ENCODE assay signal across 21 mouse cellular contexts in the genomic region with DNA sequence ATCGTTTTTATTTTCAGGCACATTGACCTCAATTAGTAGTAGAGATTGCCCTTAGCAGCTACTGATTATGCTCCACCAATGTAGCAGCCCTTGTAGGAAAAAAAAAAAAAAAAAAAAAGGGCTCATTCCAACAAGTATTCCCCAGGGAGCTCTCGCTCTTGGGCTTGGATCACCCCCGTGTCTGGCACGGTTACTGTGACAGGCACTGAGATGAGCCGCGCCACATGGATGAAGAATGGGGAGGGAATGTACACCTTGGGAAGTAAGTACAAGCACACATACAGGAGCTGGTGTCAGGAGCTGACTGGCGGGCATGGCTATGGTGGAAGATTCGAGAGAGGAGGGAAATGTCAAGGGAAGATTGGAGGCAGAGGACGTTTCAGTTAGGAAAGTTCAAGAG. TPM values are rescaled to one million over a fixed set of nuclear protein-coding genes. Genes with fewer than 3 reads are reported as not detected.
DNase-seq lines count a peak whose midpoint lies in the region; ATAC-seq and TF ChIP-seq lines count a peak whose summit lies in the region.
"Had no signal": no experiment of that assay in that cellular context is flagged by ENCODE, and none has a peak within 500 bp of the region (broad histone marks: within the 10 kb centered on the region; RNA-seq: fewer than 3 reads in every experiment).

No protein-coding gene starts in this region.

- H3K4me1 ChIP-seq in hindbrain, postnatal 0 days (ENCODE audit: insufficient read depth, low read length), result no peaks in the 10 kb centered on the region
- no peaks in the 10 kb centered on the region for H3K4me1 ChIP-seq in hindbrain, embryonic 14.5 days (replicated peaks; ENCODE audit: control insufficient read depth, insufficient read depth, low read length)
- no peaks in the 10 kb centered on the region for H3K4me1 ChIP-seq in midbrain, postnatal 0 days (ENCODE audit: insufficient read depth, low read length)
- H3K4me1 ChIP-seq in midbrain, embryonic 13.5 days (replicated peaks), result 0 out of 2 replicates have a peak, but pooled peaks cover 3% of the 10 kb centered on the region
- H3K4me1 ChIP-seq: embryonic facial prominence, embryonic 13.5 days; forebrain, embryonic 13.5 days; heart, embryonic 12.5 days; heart, embryonic 15.5 days had no signal

- no peaks in the 10 kb centered on the region for H3K27me3 ChIP-seq in hindbrain, postnatal 0 days (ENCODE audit: insufficient read depth, low read length)
- no peaks in the 10 kb centered on the region for H3K27me3 ChIP-seq in hindbrain, embryonic 14.5 days (ENCODE audit: control insufficient read depth, insufficient read depth, low read length)
- no peaks in the 10 kb centered on the region for H3K27me3 ChIP-seq in midbrain, postnatal 0 days (ENCODE audit: insufficient read depth, low read length)
- H3K27me3 ChIP-seq in midbrain, embryonic 13.5 days, result no peaks in the 10 kb centered on the region
- H3K27me3 ChIP-seq: embryonic facial prominence, embryonic 13.5 days; forebrain, embryonic 13.5 days; heart, embryonic 12.5 days; heart, embryonic 15.5 days; hindbrain, embryonic 13.5 days had no signal

- H3K36me3 ChIP-seq in hindbrain, postnatal 0 days (ENCODE audit: insufficient read depth, low read length), result no peaks in the 10 kb centered on the region
- H3K36me3 ChIP-seq in hindbrain, embryonic 14.5 days (replicated peaks; ENCODE audit: control insufficient read depth, insufficient read depth), result no peaks in the 10 kb centered on the region
- no peaks in the 10 kb centered on the region for H3K36me3 ChIP-seq in midbrain, postnatal 0 days (ENCODE audit: insufficient read depth, low read length)
- H3K36me3 ChIP-seq in midbrain, embryonic 13.5 days, result no peaks in the 10 kb centered on the region
- H3K36me3 ChIP-seq: embryonic facial prominence, embryonic 13.5 days; forebrain, embryonic 10.5 days; heart, embryonic 12.5 days; heart, embryonic 15.5 days; hindbrain, embryonic 10.5 days; hindbrain, embryonic 13.5 days had no signal

- peak; percentile 29 to 31 for DNase-seq in cerebellum, postnatal 14 days
- DNase-seq in cerebellum, adult 8-10 months, result no peak
- peak; percentile 16 for DNase-seq in hindbrain, postnatal 0 days (ENCODE audit: low spot score)
- no peak for DNase-seq in hindbrain, embryonic 14.5 days (ENCODE audit: low spot score)
- DNase-seq in midbrain, postnatal 0 days (ENCODE audit: low spot score), result peak; percentile 19
- DNase-seq: adrenal gland, adult 8-10 months; adrenal gland, postnatal 36 days; cerebellum, adult 2 months; gastrocnemius, postnatal 10 days; gastrocnemius, postnatal 36 days; heart, postnatal 36 days had no signal

- TF ChIP-seq CTCF in hindbrain, postnatal 0 days (IDR thresholded peaks at IDR 0.05; ENCODE audit: low read depth), result no peak
- no peak for TF ChIP-seq CTCF in midbrain, postnatal 0 days (IDR thresholded peaks at IDR 0.05)

- no peaks in the 10 kb centered on the region for H3K9me3 ChIP-seq in hindbrain, postnatal 0 days (ENCODE audit: low read length)
- no peaks in the 10 kb centered on the region for H3K9me3 ChIP-seq in hindbrain, embryonic 14.5 days (ENCODE audit: control insufficient read depth, low read length)
- H3K9me3 ChIP-seq in midbrain, postnatal 0 days (ENCODE audit: low read length), result no peaks in the 10 kb centered on the region
- no peaks in the 10 kb centered on the region for H3K9me3 ChIP-seq in midbrain, embryonic 13.5 days
- H3K9me3 ChIP-seq: embryonic facial prominence, embryonic 13.5 days; forebrain, embryonic 10.5 days; forebrain, embryonic 13.5 days; heart, embryonic 12.5 days; heart, embryonic 15.5 days; hindbrain, embryonic 10.5 days; hindbrain, embryonic 13.5 days had no signal

- ATAC-seq in hindbrain, postnatal 0 days, result no peak
- ATAC-seq in hindbrain, embryonic 14.5 days (ENCODE audit: low FRiP score), result no peak
- ATAC-seq in midbrain, postnatal 0 days (ENCODE audit: low FRiP score), result no peak
- ATAC-seq in midbrain, embryonic 13.5 days, result no peak
- ATAC-seq: forebrain, embryonic 13.5 days; forebrain, embryonic 16.5 days; intestine, postnatal 0 days had no signal

- no peak overlapping the region for H3K27ac ChIP-seq in hindbrain, postnatal 0 days
- H3K27ac ChIP-seq in hindbrain, embryonic 14.5 days, result no peak overlapping the region
- no peak overlapping the region for H3K27ac ChIP-seq in midbrain, postnatal 0 days (ENCODE audit: low read depth, low read length)
- H3K27ac ChIP-seq in midbrain, embryonic 13.5 days, result no peak overlapping the region
- H3K27ac ChIP-seq: embryonic facial prominence, embryonic 13.5 days; forebrain, embryonic 10.5 days; forebrain, embryonic 13.5 days; heart, embryonic 15.5 days; hindbrain, embryonic 10.5 days; hindbrain, embryonic 13.5 days had no signal

- no peak overlapping the region for H3K9ac ChIP-seq in hindbrain, postnatal 0 days (replicated peaks; ENCODE audit: low read length)
- no peak overlapping the region for H3K9ac ChIP-seq in hindbrain, embryonic 14.5 days
- no peak overlapping the region for H3K9ac ChIP-seq in midbrain, postnatal 0 days (replicated peaks; ENCODE audit: low read length, poor library complexity, severe bottlenecking)
- H3K9ac ChIP-seq in midbrain, embryonic 13.5 days (replicated peaks), result no peak overlapping the region
- H3K9ac ChIP-seq: embryonic facial prominence, embryonic 13.5 days; forebrain, embryonic 13.5 days; heart, embryonic 12.5 days; heart, embryonic 15.5 days; hindbrain, embryonic 13.5 days had no signal

- H3K4me2 ChIP-seq in hindbrain, postnatal 0 days (ENCODE audit: low read depth, low read length), result no peak overlapping the region
- no peak overlapping the region for H3K4me2 ChIP-seq in hindbrain, embryonic 14.5 days (replicated peaks)
- no peak overlapping the region for H3K4me2 ChIP-seq in midbrain, postnatal 0 days (ENCODE audit: low read depth, low read length, poor library complexity, severe bottlenecking)
- no peak overlapping the region for H3K4me2 ChIP-seq in midbrain, embryonic 13.5 days (replicated peaks)
- H3K4me2 ChIP-seq: embryonic facial prominence, embryonic 13.5 days; forebrain, embryonic 13.5 days; heart, embryonic 12.5 days; heart, embryonic 15.5 days; hindbrain, embryonic 13.5 days had no signal

- H3K4me3 ChIP-seq in hindbrain, postnatal 0 days (ENCODE audit: low read length), result no peak overlapping the region
- H3K4me3 ChIP-seq in hindbrain, embryonic 14.5 days (replicated peaks; ENCODE audit: low read length), result no peak overlapping the region
- no peak overlapping the region for H3K4me3 ChIP-seq in midbrain, postnatal 0 days (ENCODE audit: low read depth, low read length)
- H3K4me3 ChIP-seq in midbrain, embryonic 13.5 days (replicated peaks), result no peak overlapping the region
- H3K4me3 ChIP-seq: embryonic facial prominence, embryonic 13.5 days; forebrain, embryonic 10.5 days; forebrain, embryonic 13.5 days; heart, embryonic 12.5 days; heart, embryonic 15.5 days; hindbrain, embryonic 10.5 days; hindbrain, embryonic 13.5 days had no signal

- 46% methylated on average over 9 of the region's 9 CpGs for WGBS in hindbrain, postnatal 0 days
- WGBS in hindbrain, embryonic 14.5 days, result 62% methylated on average over 9 of the region's 9 CpGs
- WGBS in midbrain, postnatal 0 days, result 72% methylated on average over 9 of the region's 9 CpGs
- 84% methylated on average over 9 of the region's 9 CpGs for WGBS in midbrain, embryonic 13.5 days

RNA-seq across cellular contexts. Expression of a gene that starts 41.0 kb away (rescaled TPM):
- total RNA-seq in hindbrain, postnatal 0 days (2014; rRNA removed), result 18.9 and 21.7 TPM in 2 replicates
- 21.4 and 21.6 TPM in 2 replicates for polyA plus RNA-seq in hindbrain, postnatal 0 days (2015; fragmentation: Nextera tagmentation; extraction: Ambion mirVana)
- 29.0 and 33.4 TPM in 2 replicates for polyA plus RNA-seq in hindbrain, embryonic 14.5 days (2014; fragmentation: Nextera tagmentation; extraction: Ambion mirVana)
- 23.2 and 24.1 TPM in 2 replicates for total RNA-seq in midbrain, postnatal 0 days (2014; rRNA removed)
- polyA plus RNA-seq in midbrain, postnatal 0 days (2015; fragmentation: Nextera tagmentation; extraction: Ambion mirVana), result 20.3 and 20.7 TPM in 2 replicates
- polyA plus RNA-seq in midbrain, embryonic 13.5 days (2015; fragmentation: Nextera tagmentation; extraction: Ambion mirVana), result 40.2 and 40.8 TPM in 2 replicates

RNA-seq across cellular contexts. Expression of a gene that starts 41.1 kb away (rescaled TPM):
- total RNA-seq in hindbrain, postnatal 0 days (2014; rRNA removed), result 6.8 and 17.9 TPM in 2 replicates
- 13.1 and 13.8 TPM in 2 replicates for polyA plus RNA-seq in hindbrain, postnatal 0 days (2015; fragmentation: Nextera tagmentation; extraction: Ambion mirVana)
- polyA plus RNA-seq in hindbrain, embryonic 14.5 days (2014; fragmentation: Nextera tagmentation; extraction: Ambion mirVana), result 18.4 and 18.5 TPM in 2 replicates
- 5.9 and 9.0 TPM in 2 replicates for total RNA-seq in midbrain, postnatal 0 days (2014; rRNA removed)
- 11.6 and 13.8 TPM in 2 replicates for polyA plus RNA-seq in midbrain, postnatal 0 days (2015; fragmentation: Nextera tagmentation; extraction: Ambion mirVana)
- 25.3 and 29.8 TPM in 2 replicates for polyA plus RNA-seq in midbrain, embryonic 13.5 days (2015; fragmentation: Nextera tagmentation; extraction: Ambion mirVana)

Comparison
In these comparisons a context has a peak if more than half of its experiments do, and no peak if none do; other contexts are left out.
1. DNase-seq: peak in cerebellum, postnatal 14 days (2 of 2), hindbrain, postnatal 0 days (single experiment) and midbrain, postnatal 0 days (single experiment); none in cerebellum, adult 8-10 months (single experiment) and hindbrain, embryonic 14.5 days (single experiment).